Mouse (Mus musculus) forebrain, embryonic 10.5 days (tissue): ENCODE data around the gene 4931440F15Rik. TPM values are rescaled to one million over a fixed set of nuclear protein-coding genes. Genes with fewer than 3 reads are reported as not detected.
"Not testable (repeated sequence)": the region's sequence is repeated elsewhere in the genome, so short reads cannot be mapped to it uniquely, and the experiment has no call there.

ENCODE experiments used
- DNase-seq: peaks from one replicate; pipeline ENCODE4 v3.0.0-alpha.2; 2017; ENCODE audit warnings: low spot score; ENCODE audit errors: extremely low spot score
- H3K27ac ChIP-seq: fragments of 300-500 bp; sonication (generic); 2 replicates; pipeline ENCODE4 v1.5.1; 2016; ENCODE audit warnings: mild to moderate bottlenecking
- H3K27me3 ChIP-seq: fragments of 300-500 bp; sonication (generic); 2 replicates; pipeline ENCODE4 v1.6.1; 2016; ENCODE audit warnings: mild to moderate bottlenecking; ENCODE audit not compliant: poor library complexity, severe bottlenecking
- H3K36me3 ChIP-seq: fragments of 300-500 bp; sonication (generic); replicated peaks from 2 replicates; pipeline ENCODE4 v1.6.1; 2016; ENCODE audit warnings: mild to moderate bottlenecking, moderate library complexity
- H3K4me1 ChIP-seq: fragments of 300-500 bp; sonication (generic); 2 replicates; pipeline ENCODE4 v1.6.1; 2016
- H3K4me3 ChIP-seq: fragments of 300-500 bp; sonication (generic); 2 replicates; pipeline ENCODE4 v1.5.1; 2016; ENCODE audit warnings: mild to moderate bottlenecking, moderate library complexity
- H3K9me3 ChIP-seq: fragments of 300-500 bp; sonication (generic); 2 replicates; pipeline ENCODE4 v1.6.1; 2016; ENCODE audit warnings: mild to moderate bottlenecking, moderate library complexity
- WGBS: fragments of 180-500 bp; shearing (Covaris S2); methylation state at CpG from one replicate; pipeline ENCODE4 v1.1.7; 2016; 5-methylcytosine and 5-hydroxymethylcytosine counted together
- polyA plus RNA-seq: library from polyadenylated mRNA; unstranded; fragments of >200 nt; fragmentation: Nextera tagmentation; extraction: Ambion mirVana; gene quantifications from 2 replicates; pipeline ENCODE4 v1.2.1, GENCODE M21; 2016

Gene 4931440F15Rik
- polyA plus RNA-seq: 0.12 TPM in 1 of 2 replicates, not detected in the other

DNA sequence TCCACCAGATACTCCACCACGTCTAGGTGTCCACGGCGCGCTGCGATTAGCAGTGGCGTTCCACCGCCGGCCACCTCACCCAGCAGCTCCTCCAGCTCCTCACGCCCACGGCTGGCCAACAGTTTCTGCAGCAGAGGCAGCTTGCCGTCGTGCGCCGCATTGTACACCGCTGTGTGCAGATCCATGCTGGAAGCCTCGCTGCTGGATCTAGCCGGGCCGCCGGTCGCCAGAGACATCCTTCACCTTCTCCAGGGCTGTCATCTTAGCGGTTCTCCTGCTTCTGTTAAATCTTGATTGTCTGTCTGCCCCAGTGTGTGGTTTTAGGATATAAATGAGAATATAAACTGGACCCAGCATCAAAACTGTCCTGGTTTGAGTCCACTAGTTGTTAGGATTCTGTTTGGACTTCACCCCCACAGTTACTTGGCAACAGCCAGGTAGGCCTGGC lies at the start of gene 4931440F15Rik:
Gene 4931440F15Rik, minus strand, starts transcription at position 398 of the 448 bp plus-strand sequence.
- WGBS: 42% methylated on average over 21 of the region's 21 CpGs
- not testable (repeated sequence) for H3K27ac ChIP-seq, H3K4me1 ChIP-seq, H3K36me3 ChIP-seq, DNase-seq, H3K9me3 ChIP-seq
- Histone ChIP-seq H3K4me3 (peak within 1 kb of the TSS; percentile 29), H3K27me3 (peaks cover 45% of the 10 kb centered on the region)

DNA sequence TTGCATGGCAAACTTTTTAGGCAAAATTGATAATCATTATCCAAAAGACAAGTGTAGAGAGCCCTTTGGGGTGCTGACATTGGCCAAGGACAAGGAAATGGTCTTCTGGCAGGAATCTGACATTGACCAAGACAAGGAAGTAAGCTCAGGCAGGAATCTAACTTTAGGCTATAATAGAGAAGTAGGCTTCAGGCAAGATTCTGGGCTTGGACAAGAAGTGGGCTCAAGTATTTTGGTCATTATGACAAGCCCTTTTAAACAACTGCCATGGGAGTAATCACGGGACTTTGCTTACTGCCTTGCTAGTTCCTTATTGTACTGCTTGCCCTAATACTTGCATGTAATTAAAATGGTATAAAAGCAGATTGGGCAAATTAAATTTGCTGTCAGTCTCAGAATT lies 49.3 kb upstream of the 4931440F15Rik start:
- not testable (repeated sequence) for H3K4me1 ChIP-seq, H3K4me3 ChIP-seq
- WGBS: 85% methylated on average over 1 of the region's 1 CpGs

DNA sequence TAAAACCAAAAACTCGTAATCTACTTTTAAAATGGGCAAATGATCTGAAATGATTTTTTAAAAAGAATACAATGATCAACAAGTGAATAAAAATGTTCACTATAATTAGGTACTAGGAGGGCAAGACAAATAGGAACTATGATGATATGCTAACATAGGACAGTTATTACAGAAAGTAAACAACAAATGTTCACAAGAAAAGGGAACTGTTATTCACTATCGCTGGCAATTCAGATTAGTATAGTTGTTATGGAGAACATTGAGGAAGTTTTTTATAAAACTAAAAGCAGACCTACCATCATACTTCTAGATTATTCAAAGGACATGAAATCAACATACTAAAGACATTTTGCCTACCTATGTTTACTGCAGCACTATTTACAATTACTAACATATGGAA lies 44.7 kb upstream of the 4931440F15Rik start:
- H3K4me3 ChIP-seq: no peak overlapping the region
- H3K4me1 ChIP-seq: no peaks in the 10 kb centered on the region
- H3K27ac ChIP-seq: no peak overlapping the region
- DNase-seq: no peak
- WGBS: 89% methylated on average over 2 of the region's 2 CpGs
- H3K9me3 ChIP-seq: 0 out of 2 replicates have a peak, but pooled peaks cover 4% of the 10 kb centered on the region
- H3K36me3 ChIP-seq: no peaks in the 10 kb centered on the region
- H3K27me3 ChIP-seq: no peaks in the 10 kb centered on the region

More for the DNA sequence above, 49.3 kb upstream of the 4931440F15Rik start:
- not testable (repeated sequence) for H3K27me3 ChIP-seq, H3K36me3 ChIP-seq, H3K9me3 ChIP-seq, H3K27ac ChIP-seq, DNase-seq

DNA sequence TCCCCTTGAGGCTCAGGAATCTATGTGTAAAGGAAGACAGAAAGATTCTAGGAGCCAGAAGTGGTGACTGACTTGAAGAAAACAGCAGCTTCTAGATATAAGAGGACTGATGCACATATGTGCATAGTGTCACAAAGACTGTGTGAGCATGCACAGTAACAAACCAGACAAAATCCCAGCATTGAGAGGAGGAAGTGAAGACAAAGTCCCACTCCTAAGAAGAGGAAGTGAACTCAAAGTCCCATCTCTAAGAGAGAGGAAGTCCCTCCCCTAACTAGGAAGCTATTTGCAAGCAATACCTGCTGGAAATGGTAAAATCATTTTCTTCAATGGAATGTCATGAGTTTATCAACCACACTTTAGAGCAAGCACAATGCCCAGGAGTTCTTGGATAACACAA lies 38.8 kb upstream of the 4931440F15Rik start:
- H3K4me3 ChIP-seq: no peak overlapping the region
- no peak overlapping the region for H3K27ac ChIP-seq
- H3K4me1 ChIP-seq: peaks cover 17% of the 10 kb centered on the region
- DNase-seq: no peak
- no peaks in the 10 kb centered on the region for H3K36me3 ChIP-seq
- no peaks in the 10 kb centered on the region for H3K27me3 ChIP-seq
- no peaks in the 10 kb centered on the region for H3K9me3 ChIP-seq

DNA sequence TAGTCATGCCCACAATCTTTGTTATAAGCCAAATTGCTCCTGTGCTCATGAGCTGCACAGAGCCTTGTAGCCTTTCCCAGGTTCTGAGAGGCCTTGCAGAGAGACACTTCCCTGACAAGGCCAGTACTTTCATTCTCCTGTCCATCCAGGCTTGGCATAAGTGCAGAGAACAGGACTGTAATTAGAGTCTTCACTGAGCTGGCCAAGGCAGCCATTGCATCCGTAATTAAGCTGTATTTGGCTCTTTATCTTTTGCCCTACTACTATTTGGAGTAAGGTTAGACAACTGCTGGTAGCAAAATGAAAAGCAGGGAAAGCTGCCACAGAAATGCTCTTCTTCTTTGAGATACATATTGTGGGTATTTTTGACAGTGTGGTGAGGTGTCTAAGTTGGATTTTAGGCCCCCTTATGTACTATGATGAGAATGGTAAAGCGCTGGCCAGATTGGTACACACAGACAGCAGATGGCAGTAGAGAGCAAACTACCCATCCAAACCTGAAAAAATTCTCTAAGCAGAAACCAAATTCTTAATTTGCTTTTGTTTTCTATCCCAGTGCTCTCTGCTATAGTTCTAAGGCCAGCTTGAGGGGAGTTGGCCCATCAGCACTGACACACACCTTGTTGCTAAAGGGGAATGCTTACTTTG lies 36.4 kb upstream of the 4931440F15Rik start:
- Histone ChIP-seq H3K36me3 (no peaks in the 10 kb centered on the region), H3K27ac (no peak overlapping the region), H3K4me3 (no peak overlapping the region), H3K4me1 (peaks cover 17% of the 10 kb centered on the region), H3K9me3 (no peaks in the 10 kb centered on the region), H3K27me3 (no peaks in the 10 kb centered on the region)
- DNase-seq: peak; percentile 22
- WGBS: 43% methylated on average over 2 of the region's 2 CpGs

DNA sequence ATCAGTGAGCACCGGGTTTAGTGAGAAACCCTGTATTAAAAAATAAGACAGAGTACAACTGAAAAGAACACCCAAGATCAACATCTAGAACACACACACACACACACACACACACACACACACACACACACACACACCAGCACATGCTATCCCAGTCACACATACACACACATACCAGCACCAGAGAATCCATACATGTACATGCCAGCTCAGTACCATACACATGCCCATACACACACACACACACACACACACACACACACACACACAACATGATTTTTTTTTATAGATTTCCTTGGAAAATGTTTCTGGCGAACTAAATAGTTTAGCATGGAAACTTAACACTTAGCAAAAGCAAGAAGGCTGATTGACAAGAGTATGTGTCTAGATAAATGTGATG lies 35.6 kb upstream of the 4931440F15Rik start:
- WGBS: 82% methylated on average over 2 of the region's 2 CpGs
- H3K27ac ChIP-seq: no peak overlapping the region
- H3K36me3 ChIP-seq: no peaks in the 10 kb centered on the region
- H3K4me3 ChIP-seq: no peak overlapping the region
- no peaks in the 10 kb centered on the region for H3K27me3 ChIP-seq
- H3K9me3 ChIP-seq: no peaks in the 10 kb centered on the region
- H3K4me1 ChIP-seq: peaks cover 17% of the 10 kb centered on the region
- no peak for DNase-seq

DNA sequence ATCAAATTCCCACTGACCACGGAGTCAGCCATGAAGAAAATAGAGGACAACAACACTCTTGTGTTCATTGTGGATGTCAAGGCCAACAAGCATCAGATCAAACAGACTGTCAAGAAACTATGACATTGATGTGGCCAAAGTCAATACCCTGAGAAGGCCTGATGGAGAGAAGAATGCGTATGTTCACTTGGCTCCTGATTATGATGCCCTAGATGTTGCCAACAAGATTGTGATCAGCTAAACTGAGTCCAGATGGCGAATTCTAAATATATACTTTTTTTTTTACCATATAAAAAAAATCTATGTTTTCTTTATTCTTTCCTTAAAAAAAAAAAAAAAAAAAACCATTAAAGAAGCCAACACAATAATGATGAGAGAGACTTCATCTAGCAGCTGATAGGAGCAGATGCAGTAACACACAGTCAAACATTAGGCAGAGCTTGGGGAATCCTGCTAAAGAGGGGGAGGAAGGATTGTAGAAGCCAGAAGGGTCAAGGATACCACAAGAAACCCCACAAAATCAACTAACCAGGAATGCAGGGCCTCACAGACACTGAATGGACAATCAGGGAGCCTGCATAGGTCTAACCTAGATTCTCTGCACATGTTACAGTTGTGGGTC lies 15.2 kb upstream of the 4931440F15Rik start:
- Histone ChIP-seq H3K36me3 (no peaks in the 10 kb centered on the region), H3K9me3 (no peaks in the 10 kb centered on the region), H3K4me3 (no peak overlapping the region), H3K27me3 (no peaks in the 10 kb centered on the region), H3K27ac (no peak overlapping the region), H3K4me1 (no peaks in the 10 kb centered on the region)
- DNase-seq: no peak
- 90% methylated on average over 3 of the region's 3 CpGs for WGBS

DNA sequence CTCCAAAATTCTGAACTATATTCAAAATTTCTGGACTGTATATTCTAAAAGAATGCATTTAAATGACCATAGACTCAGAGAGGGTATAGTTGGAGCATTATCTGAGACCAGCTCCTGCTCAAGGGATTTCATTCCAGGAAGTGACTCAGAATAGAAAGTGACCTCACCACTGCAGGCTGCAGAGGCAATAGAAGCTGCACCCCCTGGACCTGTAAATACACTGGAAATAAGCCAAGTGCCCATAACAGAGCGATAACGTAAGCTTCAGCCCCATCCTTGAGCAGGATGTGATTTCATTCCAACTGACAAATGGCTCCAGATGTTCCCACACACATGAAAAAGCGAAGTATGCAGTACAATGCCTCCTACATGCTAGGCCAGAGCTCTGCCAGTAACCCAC lies 14.3 kb upstream of the 4931440F15Rik start:
- 84% methylated on average over 3 of the region's 3 CpGs for WGBS
- H3K4me3 ChIP-seq: no peak overlapping the region
- no peak overlapping the region for H3K27ac ChIP-seq
- H3K27me3 ChIP-seq: no peaks in the 10 kb centered on the region
- no peaks in the 10 kb centered on the region for H3K9me3 ChIP-seq
- no peak for DNase-seq
- H3K36me3 ChIP-seq: no peaks in the 10 kb centered on the region
- no peaks in the 10 kb centered on the region for H3K4me1 ChIP-seq

DNA sequence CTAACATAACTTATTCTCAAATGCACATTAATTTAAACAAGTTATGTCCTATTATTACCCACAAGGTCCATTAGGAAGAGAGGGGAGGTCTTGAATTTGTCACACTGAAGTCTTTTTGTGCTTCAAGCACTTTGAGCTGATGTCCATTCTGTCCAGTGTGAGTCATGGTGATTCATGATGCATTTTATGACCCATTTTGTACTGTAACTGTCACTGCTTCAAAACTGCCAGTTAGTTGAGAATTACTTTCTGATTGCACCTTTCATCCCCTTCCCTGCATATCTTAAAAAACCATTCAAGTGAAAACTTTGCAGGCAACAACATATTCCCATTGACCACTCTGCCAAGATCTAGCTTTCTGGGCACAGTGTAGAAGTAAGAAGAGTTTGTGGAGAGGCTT lies 11.6 kb upstream of the 4931440F15Rik start:
- DNase-seq: no peak
- H3K36me3 ChIP-seq: no peaks in the 10 kb centered on the region
- no peaks in the 10 kb centered on the region for H3K27me3 ChIP-seq
- no peaks in the 10 kb centered on the region for H3K9me3 ChIP-seq
- H3K4me3 ChIP-seq: no peak overlapping the region
- no peak overlapping the region for H3K27ac ChIP-seq
- no peaks in the 10 kb centered on the region for H3K4me1 ChIP-seq

DNA sequence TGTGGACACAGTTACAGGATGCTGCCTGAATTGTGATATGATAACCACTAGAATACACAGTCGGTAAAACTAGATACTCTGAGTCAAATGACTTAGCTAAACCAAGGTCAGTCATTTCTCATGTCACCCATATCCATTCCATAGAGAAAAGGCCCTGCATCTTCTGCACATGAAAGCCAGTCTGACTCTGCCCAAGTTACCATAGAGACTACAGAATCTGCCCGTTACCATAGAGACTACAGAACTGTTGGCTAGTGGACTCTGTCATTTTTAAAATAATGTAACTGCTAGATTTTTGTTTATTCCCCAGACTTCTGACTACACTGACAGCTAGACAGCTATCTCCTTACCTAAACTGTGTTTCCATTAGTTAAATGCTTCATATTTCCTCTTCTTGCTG lies 2.3 kb upstream of the 4931440F15Rik start:
- H3K4me3 ChIP-seq: no peak overlapping the region
- H3K9me3 ChIP-seq: no peaks in the 10 kb centered on the region
- 92% methylated on average over 2 of the region's 2 CpGs for WGBS

DNA sequence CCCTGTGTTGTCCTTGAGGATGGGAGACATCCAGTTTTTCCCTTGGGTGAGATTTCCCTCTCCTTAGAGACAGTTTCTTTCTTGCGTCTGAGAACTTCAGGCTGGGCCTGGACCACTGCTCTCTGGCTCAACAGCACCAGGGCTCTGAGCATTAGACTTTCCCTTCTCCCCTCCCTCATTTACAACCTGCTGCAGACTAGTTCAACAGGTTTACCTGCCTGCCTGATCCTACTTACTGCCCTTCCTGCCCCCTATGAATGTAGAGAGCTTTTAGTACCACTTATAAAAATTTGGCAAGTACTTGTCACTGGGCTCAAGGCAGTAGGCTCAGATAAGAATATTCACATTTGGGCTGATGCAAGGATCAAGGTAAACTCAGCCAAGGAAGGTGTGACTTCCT lies 533 bp upstream of the 4931440F15Rik start:
- peaks cover 8% of the 10 kb centered on the region for H3K4me1 ChIP-seq
- H3K27ac ChIP-seq: no peak overlapping the region
- DNase-seq: no peak
- no peaks in the 10 kb centered on the region for H3K9me3 ChIP-seq
- peaks cover 45% of the 10 kb centered on the region for H3K27me3 ChIP-seq
- H3K4me3 ChIP-seq: no peak overlapping the region
- WGBS: 88% methylated on average over 1 of the region's 1 CpGs
- no peaks in the 10 kb centered on the region for H3K36me3 ChIP-seq

More for the DNA sequence above, 2.3 kb upstream of the 4931440F15Rik start:
- Histone ChIP-seq H3K36me3 (no peaks in the 10 kb centered on the region), H3K27ac (no peak overlapping the region), H3K27me3 (peaks cover 42% of the 10 kb centered on the region), H3K4me1 (peaks cover 8% of the 10 kb centered on the region)
- DNase-seq: no peak

DNA sequence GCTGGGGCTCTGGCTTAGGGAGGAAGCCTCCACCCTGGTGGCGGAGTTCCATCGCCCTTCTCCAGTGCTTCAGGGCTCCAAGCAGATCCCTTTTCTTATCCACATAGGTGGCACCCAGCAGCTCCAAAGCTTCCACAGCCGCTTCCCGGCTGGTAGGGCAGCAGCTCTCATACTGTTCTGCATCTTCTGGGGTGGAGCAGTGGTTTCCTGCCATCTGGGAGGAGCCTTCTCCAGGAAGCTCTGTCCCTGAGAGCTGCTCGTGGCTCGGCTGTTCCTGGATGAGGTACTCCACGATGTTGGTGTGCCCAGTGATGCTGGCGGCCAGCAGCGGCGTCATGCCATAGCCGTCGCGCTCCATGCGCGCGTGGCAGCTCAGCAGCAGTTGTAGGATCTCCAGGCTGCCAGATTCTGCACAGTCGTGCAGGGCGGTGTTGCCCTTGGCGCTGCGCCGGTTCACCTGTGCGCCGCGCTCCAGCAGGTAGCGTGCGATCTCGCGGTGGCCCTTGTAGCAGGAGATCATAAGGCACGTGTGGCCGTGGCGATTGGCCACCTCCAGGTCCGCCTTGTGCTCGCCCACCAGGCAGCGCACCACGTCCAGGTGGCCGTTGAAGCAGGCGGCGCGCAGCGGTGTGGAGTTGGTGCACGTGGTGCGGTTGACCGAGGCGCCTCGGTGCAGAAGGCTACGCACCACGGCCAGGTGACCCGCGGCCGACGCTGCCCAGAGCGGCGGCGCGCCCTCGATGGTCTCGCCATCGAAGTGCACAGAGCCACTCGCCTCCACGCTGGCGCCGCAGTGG lies 796 bp downstream of the 4931440F15Rik start:
- not testable (repeated sequence) for H3K9me3 ChIP-seq, DNase-seq, H3K36me3 ChIP-seq, H3K4me1 ChIP-seq, H3K27ac ChIP-seq
- H3K27me3 ChIP-seq: peaks cover 45% of the 10 kb centered on the region
- WGBS: 22% methylated on average over 62 of the region's 62 CpGs
- H3K4me3 ChIP-seq: peak overlapping the region; percentile 29

DNA sequence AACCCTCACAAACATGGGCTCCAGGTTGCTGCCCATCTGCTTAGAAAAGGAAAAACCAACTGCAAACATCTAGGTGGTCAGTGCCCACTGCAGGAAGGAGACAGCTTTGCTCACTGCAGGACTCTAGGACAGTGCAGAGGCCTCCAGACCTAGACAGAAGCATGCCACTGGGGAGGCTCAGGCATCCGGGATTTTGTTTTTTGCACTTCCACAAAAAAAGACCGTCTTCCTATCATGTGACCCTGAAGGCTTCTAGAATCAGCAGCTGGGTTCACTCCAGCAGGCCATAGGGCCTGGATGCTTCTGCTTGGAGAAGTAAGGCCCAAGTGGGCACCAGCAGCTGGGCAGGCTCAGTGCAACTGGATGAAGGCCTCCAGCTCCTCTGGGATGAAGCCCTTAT lies 2.3 kb downstream of the 4931440F15Rik start:
- no peaks in the 10 kb centered on the region for H3K9me3 ChIP-seq
- WGBS: 92% methylated on average over 2 of the region's 2 CpGs
- peaks cover 8% of the 10 kb centered on the region for H3K4me1 ChIP-seq
- H3K27ac ChIP-seq: no peak overlapping the region
- H3K36me3 ChIP-seq: no peaks in the 10 kb centered on the region
- DNase-seq: no peak
- no peak overlapping the region for H3K4me3 ChIP-seq
- peaks cover 45% of the 10 kb centered on the region for H3K27me3 ChIP-seq
